Mouse (Mus musculus): ENCODE data around the gene Cd248.

- TF ChIP-seq POLR2A (IDR thresholded peaks at IDR 0.05; ENCODE audit: borderline replicate concordance, insufficient read depth, low read length): no peak
- no peak for TF ChIP-seq CTCF (IDR thresholded peaks at IDR 0.05; ENCODE audit: borderline replicate concordance, insufficient read depth, low read depth, low read length)
These were observed 15.0 kb upstream of the Cd248 start for GRCm38 (mm10) chr19:5052853-5053252.

All from cerebellum, adult 2 months (tissue).